Mouse (Mus musculus) brown adipose tissue, adult 24 weeks (tissue): Measurements from ENCODE around the gene Il11. TPM values are rescaled to one million over a fixed set of nuclear protein-coding genes. Genes with fewer than 3 reads are reported as not detected.

Experiments
- H3K27ac ChIP-seq: fragments of 200-500 bp; replicated peaks from 2 replicates; pipeline ENCODE4 v1.5.1; 2012; ENCODE audit warnings: low read depth, mild to moderate bottlenecking, low read length
- H3K4me1 ChIP-seq: fragments of 200-500 bp; 2 replicates; pipeline ENCODE4 v1.6.1; 2012; ENCODE audit warnings: low read length, mixed read lengths; ENCODE audit not compliant: control insufficient read depth, insufficient read depth, insufficient read length
- H3K4me3 ChIP-seq: fragments of 200-500 bp; 2 replicates; pipeline ENCODE4 v1.5.1; 2012; ENCODE audit warnings: low read depth, mild to moderate bottlenecking, low read length, moderate library complexity; ENCODE audit not compliant: insufficient read depth
- polyA plus RNA-seq: library from polyadenylated mRNA; stranded (reverse); fragments of >200 nt; gene quantifications from 2 replicates; pipeline ENCODE4 v1.2.4, GENCODE M21; 2012; ENCODE audit not compliant: missing spikeins, insufficient read depth, insufficient read length

Gene Il11
- polyA plus RNA-seq, 1 experiment = not detected

DNA sequence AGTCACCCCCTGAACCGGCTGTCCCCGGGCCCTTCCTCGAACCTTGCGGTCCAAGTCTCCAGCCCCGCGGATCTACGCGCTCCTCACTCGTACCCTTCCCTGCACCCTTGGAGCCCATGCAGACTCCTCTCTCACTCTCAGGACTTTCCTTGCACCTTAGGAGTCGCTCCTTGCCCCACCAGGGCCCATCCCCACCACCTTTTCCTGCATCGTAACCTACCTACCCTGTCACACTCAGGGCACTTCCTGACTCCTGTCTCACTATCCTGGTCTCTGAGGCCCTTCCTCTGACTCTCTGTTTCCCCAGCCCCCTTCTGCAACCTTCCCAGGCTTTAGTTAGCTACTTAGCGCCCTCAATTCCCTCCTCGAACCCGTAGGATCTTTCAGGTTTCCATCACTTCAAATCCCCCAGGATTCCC is 42.3 kb downstream of the Il11 start:
- Histone ChIP-seq H3K27ac (peak overlapping the region; percentile 82), H3K4me3 (peak overlapping the region; percentile 79), H3K4me1 (peaks cover 2% of the 10 kb centered on the region)

DNA sequence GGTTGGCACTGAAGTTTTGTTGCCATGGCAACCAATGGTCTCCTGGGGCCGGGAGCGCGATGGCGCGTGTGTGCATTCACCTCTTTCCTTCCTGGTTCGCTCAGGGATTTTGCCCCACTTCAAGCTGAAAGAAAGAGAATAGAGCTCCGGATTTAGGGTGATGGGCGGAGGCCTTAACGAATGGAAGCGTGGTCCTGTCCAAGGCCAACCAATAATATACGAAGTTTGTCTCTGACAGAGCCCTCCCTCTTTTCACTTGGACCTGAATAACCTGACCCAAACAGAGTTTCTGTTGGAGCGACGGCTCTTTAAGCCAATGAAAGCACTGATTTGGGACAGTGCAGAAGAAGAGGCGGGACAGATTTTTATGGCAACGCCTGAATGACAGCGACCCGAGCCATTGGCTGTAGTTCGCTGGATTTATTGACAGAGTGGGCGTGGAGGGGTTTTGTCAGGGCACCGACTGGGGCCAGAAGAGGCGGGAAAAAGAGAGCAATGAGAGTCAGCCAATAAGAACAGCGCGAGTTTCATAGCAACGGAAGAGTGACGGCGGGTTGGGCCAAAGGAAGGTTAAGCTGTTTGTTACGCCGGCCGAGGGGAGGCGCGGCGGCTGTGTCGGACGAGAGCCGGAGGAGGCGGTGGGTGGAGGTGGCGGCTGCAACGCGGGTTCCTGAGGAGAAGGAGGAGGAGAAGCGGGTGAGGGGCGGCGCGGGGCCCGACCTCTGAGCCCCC is 42.9 kb downstream of the Il11 start, which contains the start of gene Kmt5c:
Gene Kmt5c, plus strand, starts transcription at position 572 of the 732 bp plus-strand sequence.
- Histone ChIP-seq H3K4me3 (peak within 1 kb of the TSS; percentile 79), H3K4me1 (peaks cover 2% of the 10 kb centered on the region)

DNA sequence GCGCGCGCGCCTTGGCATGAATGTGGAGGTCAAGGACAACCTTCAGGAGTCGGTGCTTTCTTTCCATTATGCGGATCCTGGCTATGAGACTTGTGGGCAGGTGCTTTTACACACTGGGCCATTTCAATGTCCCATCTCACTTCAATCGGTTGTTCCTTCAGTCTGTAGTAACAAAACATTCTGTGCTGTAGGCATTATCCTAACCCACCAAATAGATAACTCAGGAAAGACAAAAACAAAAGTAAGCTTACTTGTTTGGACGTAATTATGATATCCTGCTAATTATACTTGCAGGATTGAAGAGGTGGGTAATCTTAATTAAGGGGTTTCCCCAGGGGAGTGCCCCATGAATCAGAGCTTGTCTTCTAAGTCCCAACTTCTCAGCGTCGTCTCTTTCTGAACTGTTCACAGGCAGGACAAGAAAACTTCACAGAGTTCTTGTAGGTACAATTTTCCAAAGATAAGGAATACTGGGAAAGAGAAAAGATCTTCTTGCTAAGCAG is 43.6 kb downstream of the Il11 start:
- Histone ChIP-seq H3K4me1 (peaks cover 2% of the 10 kb centered on the region), H3K27ac (peak overlapping the region; percentile 41), H3K4me3 (peak overlapping the region; percentile 45)

More for the DNA sequence above, 42.9 kb downstream of the Il11 start, which contains the start of gene Kmt5c:
- H3K27ac ChIP-seq = peak within 1 kb of the TSS; percentile 82

DNA sequence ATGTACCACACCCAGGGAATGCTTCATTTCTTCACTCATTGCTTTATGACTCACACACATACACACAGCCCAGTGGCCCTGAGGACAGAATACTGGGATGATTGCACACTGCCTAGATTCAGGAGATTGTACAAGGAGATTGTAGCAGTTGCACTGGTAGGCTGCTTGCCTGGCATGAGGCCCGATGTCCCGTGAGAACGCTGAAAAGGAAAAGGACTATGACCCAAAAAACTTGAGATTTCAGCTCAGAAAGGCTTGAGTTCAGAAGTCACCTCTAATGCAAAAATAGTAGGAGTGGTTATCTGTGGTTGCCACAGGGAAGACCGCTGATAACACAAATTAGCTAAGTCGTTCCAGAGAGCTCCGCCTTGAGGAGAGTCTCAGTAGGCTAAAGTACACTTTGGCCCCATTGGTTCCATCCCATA is 49.7 kb downstream of the Il11 start:
- Histone ChIP-seq H3K27ac (peak overlapping the region; percentile 35), H3K4me1 (peaks cover 7% of the 10 kb centered on the region), H3K4me3 (no peak overlapping the region)

DNA sequence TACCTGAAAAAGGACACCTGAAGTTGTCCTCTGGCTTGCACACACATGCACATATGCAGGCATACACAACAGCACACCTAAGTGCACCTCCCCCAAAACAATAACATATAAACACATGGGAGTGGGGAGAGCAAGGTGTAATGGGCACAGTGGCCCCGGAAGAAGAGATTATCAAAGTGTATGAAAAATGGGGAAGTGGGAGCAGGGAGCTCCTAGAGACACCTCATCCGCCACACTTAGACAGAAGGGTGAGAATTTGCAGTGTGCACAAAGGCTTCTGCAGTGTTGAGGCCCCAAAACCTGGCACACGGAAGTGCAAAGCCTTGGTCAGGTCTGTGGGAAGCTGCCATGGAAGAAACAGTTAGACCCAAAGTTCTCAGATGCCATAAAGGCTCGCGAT is 51.6 kb downstream of the Il11 start:
- H3K4me1 ChIP-seq = peaks cover 7% of the 10 kb centered on the region
- H3K27ac ChIP-seq = no peak overlapping the region
- no peak overlapping the region for H3K4me3 ChIP-seq

DNA sequence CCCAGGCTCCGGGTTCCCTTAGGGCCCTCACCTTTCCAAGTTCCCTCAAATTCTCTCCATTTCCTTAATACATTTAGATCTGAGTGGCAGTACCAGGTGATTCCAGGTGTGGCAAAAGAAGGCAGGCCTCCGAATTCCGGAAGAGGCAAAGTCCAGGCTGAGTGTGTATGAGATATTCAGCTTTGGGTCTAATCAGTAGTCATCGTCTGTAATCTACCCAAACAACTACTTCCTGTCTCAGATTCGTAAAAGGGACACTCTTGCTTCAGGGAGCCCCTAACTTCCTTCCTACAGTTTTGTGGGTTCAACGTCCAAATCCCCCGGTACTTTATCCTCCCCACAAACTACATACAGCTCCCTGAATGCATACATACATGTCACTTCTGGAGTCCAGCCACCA is 57.5 kb downstream of the Il11 start, which contains the start of gene Tmem150b:
Gene Tmem150b, minus strand, starts transcription at position 81 of the 400 bp plus-strand sequence.
- Histone ChIP-seq H3K4me3 (peak within 1 kb of the TSS; percentile 12; the same call in 1 of the 2 replicates), H3K4me1 (no peaks in the 10 kb centered on the region), H3K27ac (peak within 1 kb of the TSS; percentile 55)

DNA sequence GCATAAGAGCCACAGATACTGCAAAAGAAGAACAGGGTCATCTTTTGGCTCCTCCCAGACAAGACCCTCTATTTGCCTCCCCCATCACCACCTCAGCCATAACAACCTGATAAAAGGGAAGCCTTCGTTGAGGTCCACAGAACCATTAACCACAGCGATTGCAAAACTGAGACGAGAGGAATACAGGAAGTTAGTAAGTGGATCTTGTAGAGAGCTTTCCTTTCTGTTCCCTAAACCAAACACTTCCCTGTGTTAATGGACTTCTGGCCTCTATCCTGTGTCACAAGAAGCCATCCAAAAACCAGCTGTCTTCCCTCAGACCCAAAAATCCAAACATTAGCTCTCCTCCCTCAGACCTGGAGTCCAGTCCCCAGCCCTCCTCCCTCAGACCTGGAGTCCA is 58.3 kb downstream of the Il11 start:
- Histone ChIP-seq H3K4me3 (peak overlapping the region; percentile 12; the same call in 1 of the 2 replicates), H3K4me1 (no peaks in the 10 kb centered on the region), H3K27ac (peak overlapping the region; percentile 55; the same call in 1 of the 2 replicates)

DNA sequence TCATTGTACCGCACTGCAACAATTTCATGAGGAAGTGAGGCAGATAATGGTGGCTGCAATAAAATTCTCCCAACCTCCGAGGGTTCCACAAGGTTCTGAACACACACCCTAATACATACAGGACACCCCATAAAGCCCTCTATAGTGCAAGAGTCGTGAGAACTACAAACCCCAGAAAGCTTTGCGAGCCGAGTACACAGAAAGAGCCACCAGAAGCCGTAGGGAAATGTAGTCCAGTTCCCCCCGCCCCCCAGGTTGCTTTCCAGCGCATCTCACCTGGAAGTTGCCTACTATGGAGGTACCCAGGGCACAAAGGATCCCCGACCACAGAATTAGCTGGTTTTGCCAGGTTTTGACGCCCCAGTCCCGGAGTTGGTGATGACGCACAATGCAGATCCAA is 59.2 kb downstream of the Il11 start:
- Histone ChIP-seq H3K4me3 (peak overlapping the region; percentile 45), H3K4me1 (no peaks in the 10 kb centered on the region), H3K27ac (0 out of 2 replicates have a peak overlapping the region, but pooled peaks have one; percentile 31)

Other genes with a start within 250 kb of the Il11 start
- gene Syt5, start 235.3 kb downstream of the Il11 start, polyA plus RNA-seq = not detected in 2 replicates
- gene Ptprh, start 178.8 kb downstream of the Il11 start, polyA plus RNA-seq = not detected in 2 replicates
- 1.0 and 2.2 TPM in 2 replicates for gene Tmem86b, start 151.4 kb downstream of the Il11 start, polyA plus RNA-seq
- gene Ppp6r1, start 123.8 kb downstream of the Il11 start, polyA plus RNA-seq = 31.0 and 46.4 TPM in 2 replicates
- 21.7 and 23.6 TPM in 2 replicates for gene Hspbp1, start 97.8 kb downstream of the Il11 start, polyA plus RNA-seq
- gene Brsk1, start 92.3 kb downstream of the Il11 start, polyA plus RNA-seq = 0.63 TPM in 2 replicates
- gene Tmem150b, start 57.6 kb downstream of the Il11 start, polyA plus RNA-seq = not detected in 2 replicates
- gene Kmt5c, start 42.7 kb downstream of the Il11 start, polyA plus RNA-seq = 20.0 and 25.7 TPM in 2 replicates
- gene Cox6b2, start 29.8 kb downstream of the Il11 start, polyA plus RNA-seq = 7.9 and 17.6 TPM in 2 replicates
- gene Fam71e2, start 11.6 kb downstream of the Il11 start, polyA plus RNA-seq = not detected in 2 replicates
- gene Tmem190, start 78 bp upstream of the Il11 start, polyA plus RNA-seq = not detected in 2 replicates
- 17.0 and 23.3 TPM in 2 replicates for gene Tmem238, start 6.8 kb upstream of the Il11 start, polyA plus RNA-seq
- 347 and 411 TPM in 2 replicates for gene Rpl28, start 10.0 kb upstream of the Il11 start, polyA plus RNA-seq
- gene Ube2s, start 29.7 kb upstream of the Il11 start, polyA plus RNA-seq = 64.5 and 67.8 TPM in 2 replicates
- 0.40 and 0.42 TPM in 2 replicates for gene Shisa7, start 61.8 kb upstream of the Il11 start, polyA plus RNA-seq
- 19.1 and 36.2 TPM in 2 replicates for gene Isoc2b, start 87.4 kb upstream of the Il11 start, polyA plus RNA-seq
- 55.3 and 59.3 TPM in 2 replicates for gene Isoc2a, start 94.3 kb upstream of the Il11 start, polyA plus RNA-seq
- not detected in 2 replicates for gene Gm36210, start 123.7 kb upstream of the Il11 start, polyA plus RNA-seq
- 3.2 and 3.4 TPM in 2 replicates for gene Zfp628, start 132.4 kb upstream of the Il11 start, polyA plus RNA-seq
- gene Nat14, start 139.2 kb upstream of the Il11 start, polyA plus RNA-seq = 1.8 TPM in 1 of 2 replicates, not detected in the other
- gene Ssc5d, start 142.9 kb upstream of the Il11 start, polyA plus RNA-seq = 4.9 and 5.5 TPM in 2 replicates
- gene Sbk2, start 181.5 kb upstream of the Il11 start, polyA plus RNA-seq = 5.4 and 8.1 TPM in 2 replicates
- gene Sbk3, start 188.3 kb upstream of the Il11 start, polyA plus RNA-seq = 0.75 TPM in 1 of 2 replicates, not detected in the other
- gene Zfp579, start 213.3 kb upstream of the Il11 start, polyA plus RNA-seq = 5.3 and 6.3 TPM in 2 replicates
- 12.4 and 19.4 TPM in 2 replicates for gene Zfp524, start 231.6 kb upstream of the Il11 start, polyA plus RNA-seq
- 10.5 and 11.9 TPM in 2 replicates for gene Fiz1, start 231.8 kb upstream of the Il11 start, polyA plus RNA-seq
- gene Gm44973, start 232.6 kb upstream of the Il11 start, polyA plus RNA-seq = not detected in 2 replicates
- 7.5 and 10.9 TPM in 2 replicates for gene Zfp865, start 237.5 kb upstream of the Il11 start, polyA plus RNA-seq
- not detected in 2 replicates for gene Ccdc106, start 237.7 kb upstream of the Il11 start, polyA plus RNA-seq